Mouse (Mus musculus) hindbrain, embryonic 12.5 days (tissue): ENCODE results near the gene Txndc2. TPM values are rescaled to one million over a fixed set of nuclear protein-coding genes. Genes with fewer than 3 reads are reported as not detected.
A peak's percentile ranks its signal among the peaks of the same experiment; 100 is the strongest.
"Not testable (repeated sequence)": the region's sequence is repeated elsewhere in the genome, so short reads cannot be mapped to it uniquely, and the experiment has no call there.

Experiments
- ATAC-seq: fragments of 200-750 bp; cut with Nextera tagmentation; 2 replicates; pipeline ENCODE4 v1.8.0; 2017; ENCODE audit warnings: moderate TSS enrichment; ENCODE audit not compliant: low FRiP score
- H3K27ac ChIP-seq: fragments of 300-500 bp; sonication (generic); 2 replicates; pipeline ENCODE4 v1.5.1; 2016; ENCODE audit warnings: mild to moderate bottlenecking
- H3K27me3 ChIP-seq: fragments of 300-500 bp; sonication (generic); 2 replicates; pipeline ENCODE4 v1.6.1; 2016; ENCODE audit warnings: mild to moderate bottlenecking
- H3K36me3 ChIP-seq: fragments of 300-500 bp; sonication (generic); 2 replicates; pipeline ENCODE4 v1.6.1; 2016; ENCODE audit warnings: mild to moderate bottlenecking
- H3K4me1 ChIP-seq: fragments of 300-500 bp; sonication (generic); 2 replicates; pipeline ENCODE4 v1.6.1; 2016
- H3K4me2 ChIP-seq: fragments of 300-500 bp; sonication (generic); replicated peaks from 2 replicates; pipeline ENCODE4 v1.6.1; 2016; ENCODE audit warnings: mild to moderate bottlenecking
- H3K4me3 ChIP-seq: fragments of 300-500 bp; sonication (generic); 2 replicates; pipeline ENCODE4 v1.5.1; 2016; ENCODE audit warnings: mild to moderate bottlenecking
- H3K9ac ChIP-seq: fragments of 300-500 bp; sonication (generic); 2 replicates; pipeline ENCODE4 v1.6.1; 2016; ENCODE audit warnings: mild to moderate bottlenecking, moderate library complexity
- H3K9me3 ChIP-seq: fragments of 300-500 bp; sonication (generic); replicated peaks from 2 replicates; pipeline ENCODE4 v1.6.1; 2016; ENCODE audit warnings: mild to moderate bottlenecking
- WGBS: fragments of 180-500 bp; shearing (Covaris S2); methylation state at CpG from one replicate; pipeline ENCODE4 v1.1.7; 2016; 5-methylcytosine and 5-hydroxymethylcytosine counted together
- polyA plus RNA-seq: library from polyadenylated mRNA; unstranded; fragments of >200 nt; fragmentation: Nextera tagmentation; extraction: Ambion mirVana; gene quantifications from 2 replicates; pipeline ENCODE4 v1.2.1, GENCODE M21; 2016

Txndc2 gene
- polyA plus RNA-seq, 1 experiment from 2014 or later = 0.27 TPM

DNA sequence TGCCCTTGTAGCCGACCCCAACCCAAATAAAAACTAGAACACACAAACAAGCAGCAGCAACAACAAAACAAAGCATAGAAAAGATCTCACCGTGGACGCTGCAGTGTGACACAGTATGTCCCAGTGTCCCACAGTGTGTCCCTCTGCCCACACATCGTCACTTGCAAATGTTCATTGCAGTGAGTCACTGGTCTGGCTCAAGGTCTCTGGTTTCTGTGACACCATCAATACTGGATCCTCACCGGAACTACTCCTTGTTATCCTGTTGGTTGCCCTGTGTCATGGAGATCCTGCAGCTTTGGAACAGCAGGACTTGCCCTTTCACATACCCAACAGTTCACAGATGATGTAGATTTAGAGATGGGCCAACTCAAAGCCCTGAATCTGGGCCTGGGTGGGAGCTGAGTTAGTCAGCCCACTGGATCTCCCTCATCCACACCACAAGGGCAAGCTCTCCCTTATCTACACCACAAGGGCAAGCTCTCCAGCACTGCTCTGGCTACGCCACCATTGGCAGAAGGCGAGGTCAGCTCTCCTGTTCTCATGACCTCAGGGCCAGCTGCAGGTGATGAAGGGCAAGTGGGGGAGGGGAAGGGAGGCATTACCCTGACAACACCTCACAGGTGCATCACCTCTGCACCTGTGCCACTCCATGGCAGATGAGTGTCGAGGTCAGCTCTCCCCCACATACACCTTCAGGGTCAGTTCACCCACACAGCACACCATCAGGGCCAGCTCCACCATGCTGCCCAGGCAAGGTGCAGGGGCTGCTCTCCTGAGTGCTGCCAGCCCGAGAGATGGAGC lies 6.6 kb upstream of the Txndc2 start:
- no peak overlapping the region for H3K4me2 ChIP-seq
- ATAC-seq = no peak
- H3K9me3 ChIP-seq = no peaks in the 10 kb centered on the region
- H3K9ac ChIP-seq = no peak overlapping the region
- no peak overlapping the region for H3K4me3 ChIP-seq
- H3K36me3 ChIP-seq = peaks cover 11% of the 10 kb centered on the region; the same call in 1 of the 2 replicates
- no peak overlapping the region for H3K27ac ChIP-seq
- no peaks in the 10 kb centered on the region for H3K4me1 ChIP-seq
- H3K27me3 ChIP-seq = no peaks in the 10 kb centered on the region
- WGBS = 86% methylated on average over 9 of the region's 9 CpGs

DNA sequence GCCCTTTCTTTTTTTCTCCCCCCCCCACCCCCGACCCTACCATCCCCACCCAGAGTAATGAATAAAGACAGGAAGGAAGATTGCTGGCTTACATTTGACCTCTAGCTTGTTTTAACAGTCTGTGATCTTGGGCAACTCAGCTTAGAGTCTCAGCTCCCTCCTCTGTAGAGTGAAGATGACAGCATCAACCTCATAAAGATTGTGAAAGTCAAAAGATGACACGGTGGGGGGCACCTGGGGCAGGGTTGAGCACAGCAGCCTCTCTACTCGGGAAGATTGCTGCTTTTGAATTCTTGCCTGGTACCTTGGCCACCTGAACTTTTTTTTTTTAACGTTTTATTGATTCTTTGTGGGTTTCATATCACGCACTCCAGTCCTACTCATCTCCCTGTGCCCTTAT lies 6.0 kb upstream of the Txndc2 start:
- H3K27ac ChIP-seq = no peak overlapping the region
- no peak overlapping the region for H3K4me3 ChIP-seq
- no peak overlapping the region for H3K4me2 ChIP-seq
- no peak for ATAC-seq
- 71% methylated on average over 5 of the region's 5 CpGs for WGBS
- H3K4me1 ChIP-seq = peaks cover 6% of the 10 kb centered on the region; the same call in 1 of the 2 replicates
- no peaks in the 10 kb centered on the region for H3K9me3 ChIP-seq
- H3K36me3 ChIP-seq = peaks cover 11% of the 10 kb centered on the region; the same call in 1 of the 2 replicates
- no peaks in the 10 kb centered on the region for H3K27me3 ChIP-seq
- no peak overlapping the region for H3K9ac ChIP-seq

DNA sequence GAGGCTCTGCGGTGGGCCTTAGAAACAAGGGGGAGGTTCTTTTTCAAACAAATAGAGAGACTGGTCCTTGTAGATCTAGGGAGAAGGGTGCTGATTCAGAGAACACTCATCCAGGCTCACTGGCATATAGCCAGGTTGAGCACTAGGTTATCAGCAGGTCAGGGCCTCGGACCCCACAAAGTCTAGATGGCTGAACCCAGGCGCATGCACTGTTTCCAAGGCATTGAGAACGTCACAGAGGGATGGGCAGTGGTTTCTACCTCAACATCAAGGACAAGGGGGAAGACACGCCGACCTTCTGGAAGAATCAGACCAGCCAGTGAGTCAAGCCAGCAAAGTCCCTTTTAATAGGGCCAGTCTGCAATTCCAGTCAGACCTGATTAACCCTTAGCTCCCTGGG lies 5.3 kb upstream of the Txndc2 start:
- peaks cover 13% of the 10 kb centered on the region for H3K4me1 ChIP-seq
- WGBS = 85% methylated on average over 6 of the region's 6 CpGs
- no peak overlapping the region for H3K4me2 ChIP-seq
- no peaks in the 10 kb centered on the region for H3K9me3 ChIP-seq
- no peaks in the 10 kb centered on the region for H3K27me3 ChIP-seq
- no peak overlapping the region for H3K9ac ChIP-seq
- no peak overlapping the region for H3K27ac ChIP-seq
- no peak overlapping the region for H3K4me3 ChIP-seq
- ATAC-seq = no peak
- 0 out of 2 replicates have a peak, but pooled peaks cover 7% of the 10 kb centered on the region for H3K36me3 ChIP-seq

DNA sequence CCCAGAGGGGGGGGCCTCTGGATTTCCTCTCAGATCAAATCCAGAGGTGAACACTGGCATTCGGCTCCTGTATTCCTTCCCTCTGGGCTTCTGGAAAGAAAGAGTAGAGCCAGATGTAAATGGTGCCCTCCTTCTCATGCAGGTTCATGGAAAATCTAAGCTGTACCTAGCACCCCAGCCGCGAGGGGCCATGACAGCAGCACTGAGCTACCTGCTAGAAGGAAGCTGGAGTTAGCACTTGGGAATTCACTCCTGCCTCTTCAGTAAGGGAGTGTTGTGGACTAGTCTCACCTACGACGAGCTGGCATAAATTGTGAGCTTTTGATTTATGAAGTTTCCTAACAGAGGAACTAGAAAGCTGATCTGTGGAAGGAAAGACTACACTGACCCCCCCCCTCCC lies 1.6 kb upstream of the Txndc2 start:
- Histone ChIP-seq H3K27me3 (no peaks in the 10 kb centered on the region), H3K4me2 (no peak overlapping the region), H3K9ac (no peak overlapping the region), H3K4me1 (peaks cover 16% of the 10 kb centered on the region), H3K27ac (0 out of 2 replicates have a peak overlapping the region, but pooled peaks have one; percentile 32), H3K9me3 (no peaks in the 10 kb centered on the region), H3K36me3 (no peaks in the 10 kb centered on the region), H3K4me3 (no peak overlapping the region)
- no peak for ATAC-seq
- WGBS = 86% methylated on average over 5 of the region's 5 CpGs

DNA sequence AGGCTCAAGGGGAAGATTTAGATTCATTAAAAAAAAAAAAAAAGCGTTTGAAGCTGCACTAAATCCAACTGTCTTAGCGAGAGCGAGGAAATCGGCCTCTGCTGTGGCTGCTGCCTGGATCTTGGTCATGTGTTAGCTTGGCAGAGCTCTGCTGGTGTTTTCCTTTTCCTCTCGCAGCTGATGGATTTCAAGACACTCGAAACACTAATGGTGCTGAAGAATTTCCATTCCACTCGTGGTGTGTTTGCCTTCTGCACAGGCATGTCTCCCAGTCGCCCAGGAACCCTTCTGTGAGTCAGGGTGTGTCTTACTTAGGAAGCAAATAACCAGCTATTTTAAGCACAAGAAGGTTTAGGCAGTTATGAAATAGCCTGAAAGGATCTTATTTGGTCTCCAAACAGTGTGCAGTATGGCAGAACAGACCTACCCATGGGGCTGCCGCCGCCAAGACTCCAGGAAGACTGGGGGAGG lies 1.1 kb upstream of the Txndc2 start:
- H3K4me3 ChIP-seq = no peak overlapping the region
- no peaks in the 10 kb centered on the region for H3K36me3 ChIP-seq
- no peaks in the 10 kb centered on the region for H3K27me3 ChIP-seq
- H3K4me1 ChIP-seq = peaks cover 16% of the 10 kb centered on the region
- 0 out of 2 replicates have a peak overlapping the region, but pooled peaks have one; percentile 32 for H3K27ac ChIP-seq
- H3K9ac ChIP-seq = no peak overlapping the region
- no peak for ATAC-seq
- no peaks in the 10 kb centered on the region for H3K9me3 ChIP-seq
- no peak overlapping the region for H3K4me2 ChIP-seq
- WGBS = 60% methylated on average over 10 of the region's 10 CpGs

DNA sequence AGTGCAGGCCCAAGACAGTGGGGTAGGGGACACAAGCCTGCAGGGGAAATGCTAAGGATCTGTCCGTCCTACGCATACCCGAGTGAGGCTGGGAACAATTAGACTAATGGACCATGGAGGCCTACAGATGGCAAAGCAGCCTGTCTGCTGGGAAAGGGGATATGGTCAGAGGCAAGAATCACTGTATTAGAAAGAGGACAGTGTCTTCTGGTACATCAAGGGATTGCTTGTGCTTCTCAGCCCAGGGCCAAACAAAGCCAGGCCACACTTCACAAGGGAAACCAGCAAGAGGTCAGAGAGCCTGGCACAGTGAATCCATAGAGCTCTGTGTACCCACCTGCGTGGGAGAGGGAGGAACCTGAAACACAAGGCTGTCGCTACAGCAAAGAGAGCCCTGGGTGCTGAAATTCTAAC lies 617 bp upstream of the Txndc2 start:
- Histone ChIP-seq H3K4me1 (peaks cover 16% of the 10 kb centered on the region), H3K36me3 (no peaks in the 10 kb centered on the region), H3K9me3 (no peaks in the 10 kb centered on the region), H3K27ac (no peak overlapping the region), H3K9ac (no peak overlapping the region), H3K4me2 (no peak overlapping the region), H3K27me3 (no peaks in the 10 kb centered on the region), H3K4me3 (no peak overlapping the region)
- peak; percentile 48 for ATAC-seq
- 30% methylated on average over 5 of the region's 5 CpGs for WGBS

DNA sequence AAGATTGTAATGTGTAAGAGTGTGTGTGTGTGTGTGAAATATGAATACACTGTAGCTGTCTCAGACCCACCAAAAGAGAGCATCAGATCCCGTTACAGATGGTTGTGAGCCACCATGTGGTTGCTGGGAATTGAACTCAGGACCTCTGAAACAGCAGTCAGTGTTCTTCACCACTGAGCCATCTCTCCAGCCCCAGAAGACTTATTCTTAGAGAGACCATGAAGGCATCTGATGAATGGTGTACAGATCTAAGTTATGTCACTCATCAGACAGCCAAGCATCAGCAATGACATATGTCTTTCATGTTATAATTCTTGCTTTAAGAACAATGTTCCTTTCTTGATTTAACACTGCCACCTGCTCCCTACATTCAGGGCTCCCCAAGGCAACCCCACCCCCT lies 2.8 kb downstream of the Txndc2 start:
- no peak for ATAC-seq
- H3K9ac ChIP-seq = no peak overlapping the region
- H3K4me3 ChIP-seq = no peak overlapping the region
- no peak overlapping the region for H3K27ac ChIP-seq
- WGBS = 93% methylated on average over 1 of the region's 1 CpGs
- H3K27me3 ChIP-seq = no peaks in the 10 kb centered on the region
- no peaks in the 10 kb centered on the region for H3K36me3 ChIP-seq
- no peak overlapping the region for H3K4me2 ChIP-seq
- H3K9me3 ChIP-seq = no peaks in the 10 kb centered on the region
- H3K4me1 ChIP-seq = peaks cover 16% of the 10 kb centered on the region

DNA sequence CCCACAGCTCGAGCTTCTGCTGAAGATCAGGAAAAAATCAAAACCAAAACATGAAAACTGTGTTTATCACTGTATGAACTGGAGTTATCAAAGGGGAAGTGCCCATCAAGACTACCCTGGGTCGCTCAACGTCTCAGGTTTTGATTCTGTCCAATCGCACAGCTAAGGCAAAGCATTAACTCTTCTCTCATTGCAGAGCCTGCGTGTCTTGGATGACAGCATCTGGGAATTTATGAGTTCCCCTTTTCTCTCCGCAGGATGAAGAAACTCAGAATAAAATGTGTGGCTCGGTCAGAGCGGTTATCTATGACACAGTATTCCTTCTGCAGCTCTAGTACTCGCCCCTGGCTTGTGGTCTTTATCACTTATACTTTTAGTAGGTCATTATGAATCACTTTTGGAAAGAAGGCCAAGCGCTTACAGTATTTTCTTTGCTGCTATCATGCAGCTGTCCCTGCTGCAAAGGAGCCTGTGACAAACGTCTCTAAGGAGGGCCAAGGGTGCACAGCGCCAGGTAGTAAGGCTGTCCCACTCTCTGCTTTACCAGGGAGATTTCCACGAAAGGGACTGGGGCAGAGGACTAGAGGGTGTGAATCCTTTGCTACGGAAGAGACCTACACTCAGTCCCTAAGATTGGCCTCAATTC lies 6.1 kb downstream of the Txndc2 start:
- Histone ChIP-seq H3K27ac (no peak overlapping the region), H3K4me3 (no peak overlapping the region), H3K4me2 (no peak overlapping the region), H3K36me3 (no peaks in the 10 kb centered on the region), H3K9me3 (no peaks in the 10 kb centered on the region), H3K4me1 (no peaks in the 10 kb centered on the region), H3K27me3 (no peaks in the 10 kb centered on the region), H3K9ac (no peak overlapping the region)
- ATAC-seq = no peak
- 86% methylated on average over 14 of the region's 14 CpGs for WGBS

DNA sequence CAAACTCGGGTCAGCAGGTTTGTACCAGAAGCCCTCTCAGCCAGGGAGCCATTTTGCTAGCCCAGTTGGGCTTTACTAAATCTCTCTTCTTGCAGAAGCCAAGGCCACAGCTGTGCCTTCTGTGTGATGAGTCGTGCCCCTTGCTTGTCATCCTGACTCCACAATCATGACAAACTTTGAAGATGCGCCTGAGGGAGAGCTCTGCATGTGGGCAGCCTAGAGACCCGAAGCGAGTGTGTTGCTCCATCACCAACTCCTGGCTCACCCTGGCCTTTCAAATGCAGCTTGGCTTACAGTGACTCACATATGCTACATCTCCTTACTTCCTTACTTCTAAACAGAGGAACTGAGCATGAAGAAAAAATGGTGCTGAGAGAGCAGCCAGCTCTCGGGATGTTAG lies 12.0 kb downstream of the Txndc2 start:
- Histone ChIP-seq H3K4me2 (no peak overlapping the region), H3K27me3 (no peaks in the 10 kb centered on the region), H3K9me3 (no peaks in the 10 kb centered on the region), H3K27ac (no peak overlapping the region), H3K4me1 (no peaks in the 10 kb centered on the region), H3K9ac (no peak overlapping the region), H3K36me3 (no peaks in the 10 kb centered on the region), H3K4me3 (no peak overlapping the region)
- WGBS = 86% methylated on average over 6 of the region's 6 CpGs
- ATAC-seq = no peak

DNA sequence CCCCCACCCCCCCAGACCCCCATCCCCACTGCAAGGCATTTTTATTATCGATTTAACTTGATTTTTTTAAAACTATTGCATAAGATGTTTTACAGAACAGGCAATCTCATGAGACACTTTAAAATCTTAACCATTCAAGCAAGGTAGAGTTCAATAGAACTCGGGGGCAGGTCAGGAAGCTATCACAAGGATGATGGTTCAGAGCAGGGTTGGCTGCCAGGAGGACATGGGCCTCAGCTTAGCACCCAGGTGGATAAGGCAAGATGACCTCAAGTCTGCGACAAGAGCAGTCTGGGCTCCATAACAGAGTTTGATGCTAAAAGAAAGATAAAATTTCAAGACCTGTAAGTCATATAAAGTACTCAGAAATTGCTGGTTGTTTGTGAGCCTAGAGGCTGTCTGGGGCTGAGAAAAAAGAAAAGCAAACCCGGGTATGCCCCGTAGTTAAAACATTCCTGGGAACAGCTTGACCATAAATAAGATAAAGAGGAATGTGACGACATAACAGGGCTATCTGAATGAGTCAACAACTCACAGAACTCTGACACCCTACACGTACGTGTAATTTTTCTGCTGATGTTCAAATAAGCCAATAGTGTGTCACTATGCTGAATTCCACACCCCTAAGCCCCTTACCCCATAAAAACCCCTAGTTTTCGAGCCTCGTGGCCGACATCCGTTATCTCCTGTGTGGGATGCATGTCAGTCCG lies 13.0 kb downstream of the Txndc2 start:
- not testable (repeated sequence) for H3K36me3 ChIP-seq, H3K4me1 ChIP-seq, H3K4me2 ChIP-seq, ATAC-seq, H3K4me3 ChIP-seq, H3K9ac ChIP-seq, H3K27ac ChIP-seq, H3K27me3 ChIP-seq, H3K9me3 ChIP-seq
- 85% methylated on average over 13 of the region's 13 CpGs for WGBS

DNA sequence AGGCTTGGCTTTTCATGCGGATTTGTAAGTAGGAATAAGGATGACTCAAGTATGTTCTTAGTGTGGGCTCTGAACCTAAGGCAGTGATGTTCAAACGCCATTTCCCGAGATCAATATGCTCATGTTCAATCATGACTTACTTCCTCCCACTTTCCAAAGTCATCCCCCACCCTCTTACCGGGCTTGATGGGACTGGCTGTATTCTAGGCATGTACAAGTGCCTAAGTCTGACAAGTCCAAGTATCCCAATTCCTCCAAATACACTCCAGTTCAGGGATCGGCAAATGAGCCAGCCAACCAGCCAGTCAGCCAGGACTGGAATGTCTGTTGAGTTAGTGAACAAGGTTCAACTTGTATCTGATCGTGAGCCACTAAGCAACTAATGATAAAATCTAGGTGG lies 15.7 kb downstream of the Txndc2 start:
- Histone ChIP-seq H3K27me3 (no peaks in the 10 kb centered on the region), H3K4me3 (no peak overlapping the region), H3K9ac (no peak overlapping the region), H3K27ac (no peak overlapping the region), H3K4me2 (no peak overlapping the region), H3K4me1 (no peaks in the 10 kb centered on the region), H3K36me3 (no peaks in the 10 kb centered on the region), H3K9me3 (peaks cover 3% of the 10 kb centered on the region)
- 92% methylated on average over 6 of the region's 6 CpGs for WGBS
- no peak for ATAC-seq

DNA sequence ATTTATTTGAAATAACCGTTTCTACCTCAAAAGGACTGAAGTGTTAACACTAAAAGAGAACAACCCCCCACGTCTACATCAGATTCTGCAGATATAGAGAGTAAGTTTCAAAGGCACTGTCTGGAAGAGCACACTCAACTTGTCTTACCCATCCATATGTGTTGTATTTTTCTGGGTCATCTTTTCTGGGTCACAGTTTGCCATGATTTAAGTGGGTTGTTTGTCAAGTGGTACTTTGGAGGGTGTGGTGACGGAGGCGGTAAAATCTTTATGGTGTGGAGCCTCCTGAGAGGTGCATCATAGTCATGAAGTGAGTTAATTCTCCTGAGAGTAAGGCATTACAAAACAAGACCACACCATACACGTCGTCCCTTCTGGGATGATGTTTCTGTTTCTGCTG lies 16.4 kb downstream of the Txndc2 start:
- H3K4me2 ChIP-seq = no peak overlapping the region
- H3K36me3 ChIP-seq = no peaks in the 10 kb centered on the region
- H3K4me1 ChIP-seq = no peaks in the 10 kb centered on the region
- peaks cover 3% of the 10 kb centered on the region for H3K9me3 ChIP-seq
- WGBS = 89% methylated on average over 6 of the region's 6 CpGs
- no peak overlapping the region for H3K27ac ChIP-seq
- H3K27me3 ChIP-seq = no peaks in the 10 kb centered on the region
- H3K4me3 ChIP-seq = no peak overlapping the region
- no peak for ATAC-seq
- H3K9ac ChIP-seq = no peak overlapping the region
